Mouse (Mus musculus): ENCODE measurements around the gene Rad18. TPM values are rescaled to one million over a fixed set of nuclear protein-coding genes. Genes with fewer than 3 reads are reported as not detected.

Rad18 gene
- polyA plus RNA-seq, 1 experiment: 32.9 TPM

DNA sequence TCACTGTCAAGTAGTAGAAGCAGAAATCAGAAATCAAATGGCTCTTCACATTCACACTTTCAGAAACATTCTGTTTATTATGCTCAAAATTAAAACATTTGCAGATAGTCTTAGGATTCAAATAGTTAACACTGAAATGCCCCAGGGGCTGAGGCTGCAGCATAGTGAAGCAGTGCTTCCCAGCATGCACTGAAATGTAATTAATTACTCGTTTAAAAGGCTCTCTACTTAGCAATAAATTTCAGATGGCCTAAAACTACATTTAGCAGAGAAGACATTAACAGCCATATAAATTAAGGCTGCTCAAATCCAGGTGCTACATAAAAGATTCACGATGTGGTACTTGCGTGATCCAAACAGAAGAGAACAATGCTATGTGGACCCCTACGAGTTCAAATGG lies 87.5 kb downstream of the Rad18 start:
- no peak overlapping the region for H3K27ac ChIP-seq (ENCODE audit: insufficient read depth, low read length)
- TF ChIP-seq CTCF (IDR thresholded peaks at IDR 0.05; ENCODE audit: borderline replicate concordance, insufficient read depth, low read length) (no peak), POLR2A (IDR thresholded peaks at IDR 0.05; ENCODE audit: low read depth, low read length) (no peak)
- no peak overlapping the region for H3K4me3 ChIP-seq (ENCODE audit: insufficient read depth, low read length)
- no peaks in the 10 kb centered on the region for H3K4me1 ChIP-seq (ENCODE audit: control insufficient read depth, insufficient read depth, low read length)

DNA sequence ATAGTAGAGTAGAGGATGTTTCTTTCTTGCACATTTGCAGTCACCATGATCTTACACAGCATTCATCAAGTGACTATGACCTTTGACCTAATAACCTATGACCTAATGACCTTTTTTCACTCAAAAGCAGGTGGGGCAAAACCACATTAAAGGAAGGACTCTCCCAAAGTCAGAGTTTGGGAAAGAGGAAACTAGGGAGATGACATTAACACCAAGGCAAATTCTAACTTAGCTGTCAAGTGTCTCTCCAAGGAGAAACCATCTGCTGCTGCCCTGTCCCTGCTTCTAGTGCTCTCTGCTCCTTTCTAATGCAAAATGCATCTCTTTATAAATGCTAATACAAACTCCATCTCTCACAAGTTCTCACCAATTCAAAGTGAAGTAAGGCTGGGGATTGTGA lies 92.6 kb downstream of the Rad18 start:
- TF ChIP-seq POLR2A (IDR thresholded peaks at IDR 0.05; ENCODE audit: low read depth, low read length) (no peak), CTCF (IDR thresholded peaks at IDR 0.05; ENCODE audit: borderline replicate concordance, insufficient read depth, low read length) (no peak)
- no peak overlapping the region for H3K4me3 ChIP-seq (ENCODE audit: insufficient read depth, low read length)

DNA sequence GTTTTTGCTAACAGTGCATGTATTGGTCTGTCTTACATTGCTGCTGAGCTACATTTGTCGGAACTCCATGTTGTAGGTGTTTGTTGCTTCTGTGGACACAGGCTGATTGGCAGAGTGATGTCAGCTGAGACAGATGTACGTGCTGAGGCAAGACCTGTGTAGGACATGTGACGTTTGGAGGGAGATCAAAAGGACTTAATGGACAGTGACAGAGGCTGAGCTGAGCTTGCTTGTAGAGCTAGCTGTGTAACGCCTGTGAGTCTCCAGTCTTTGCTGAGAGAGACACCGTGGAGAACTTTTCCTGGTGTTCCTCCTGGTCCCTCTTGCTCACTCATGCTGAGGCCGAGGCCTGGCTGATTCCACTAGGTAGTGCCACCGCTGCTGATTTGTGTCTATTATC lies 101.5 kb downstream of the Rad18 start:
- H3K27ac ChIP-seq (ENCODE audit: insufficient read depth, low read length): no peak overlapping the region
- no peak overlapping the region for H3K4me3 ChIP-seq (ENCODE audit: insufficient read depth, low read length)
- no peak for TF ChIP-seq CTCF (IDR thresholded peaks at IDR 0.05; ENCODE audit: borderline replicate concordance, insufficient read depth, low read length)
- H3K4me1 ChIP-seq (ENCODE audit: control insufficient read depth, insufficient read depth, low read length): no peaks in the 10 kb centered on the region

More for the DNA sequence above, 92.6 kb downstream of the Rad18 start:
- Histone ChIP-seq H3K4me1 (ENCODE audit: control insufficient read depth, insufficient read depth, low read length) (no peaks in the 10 kb centered on the region), H3K27ac (ENCODE audit: insufficient read depth, low read length) (no peak overlapping the region)

DNA sequence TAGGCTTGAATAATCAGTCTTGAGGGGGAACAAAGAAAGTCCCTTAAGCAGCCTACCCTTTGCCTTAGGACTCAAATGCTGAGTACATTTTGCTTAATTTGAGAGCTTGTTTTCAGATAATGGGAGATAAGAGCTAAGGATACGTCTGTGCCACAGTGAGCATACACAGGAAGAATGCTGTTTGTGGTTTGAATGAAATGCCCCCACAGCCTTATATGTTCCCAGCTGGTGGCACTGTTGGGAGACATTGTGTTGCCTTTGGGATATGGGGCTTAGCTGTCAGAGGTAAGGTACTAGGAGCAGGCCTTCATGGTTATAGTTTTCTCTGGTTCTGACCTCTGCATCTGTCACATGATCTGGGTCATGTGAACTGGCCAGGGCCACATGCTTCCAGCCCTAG lies 108.6 kb downstream of the Rad18 start:
- Histone ChIP-seq H3K4me3 (ENCODE audit: insufficient read depth, low read length) (no peak overlapping the region), H3K4me1 (ENCODE audit: control insufficient read depth, insufficient read depth, low read length) (no peaks in the 10 kb centered on the region), H3K27ac (ENCODE audit: insufficient read depth, low read length) (no peak overlapping the region)
- no peak for TF ChIP-seq CTCF (IDR thresholded peaks at IDR 0.05; ENCODE audit: borderline replicate concordance, insufficient read depth, low read length)
- TF ChIP-seq POLR2A (IDR thresholded peaks at IDR 0.05; ENCODE audit: low read depth, low read length): no peak

DNA sequence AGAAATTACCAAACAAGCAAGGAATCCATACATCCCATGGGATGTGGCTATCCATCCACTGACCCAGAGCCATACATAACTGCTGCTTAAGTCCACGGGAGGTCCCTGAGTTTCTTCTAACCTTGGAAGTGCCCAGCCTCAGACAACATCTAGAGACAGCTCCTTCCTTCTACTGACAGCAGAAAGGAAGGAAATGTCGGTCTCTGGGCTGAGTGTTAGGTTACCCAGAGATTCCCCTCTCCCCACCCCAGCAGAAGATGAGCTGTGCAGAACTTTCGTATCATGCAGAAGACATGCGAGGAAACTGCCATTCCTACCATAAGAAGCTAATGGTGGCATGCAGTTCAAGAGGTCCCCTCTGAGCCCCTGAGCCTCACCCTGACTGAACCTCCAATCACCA lies 109.5 kb downstream of the Rad18 start:
- H3K4me3 ChIP-seq (ENCODE audit: insufficient read depth, low read length): no peak overlapping the region
- H3K4me1 ChIP-seq (ENCODE audit: control insufficient read depth, insufficient read depth, low read length): no peaks in the 10 kb centered on the region
- TF ChIP-seq CTCF (IDR thresholded peaks at IDR 0.05; ENCODE audit: borderline replicate concordance, insufficient read depth, low read length): no peak
- TF ChIP-seq POLR2A (IDR thresholded peaks at IDR 0.05; ENCODE audit: low read depth, low read length): no peak
- no peak overlapping the region for H3K27ac ChIP-seq (ENCODE audit: insufficient read depth, low read length)

DNA sequence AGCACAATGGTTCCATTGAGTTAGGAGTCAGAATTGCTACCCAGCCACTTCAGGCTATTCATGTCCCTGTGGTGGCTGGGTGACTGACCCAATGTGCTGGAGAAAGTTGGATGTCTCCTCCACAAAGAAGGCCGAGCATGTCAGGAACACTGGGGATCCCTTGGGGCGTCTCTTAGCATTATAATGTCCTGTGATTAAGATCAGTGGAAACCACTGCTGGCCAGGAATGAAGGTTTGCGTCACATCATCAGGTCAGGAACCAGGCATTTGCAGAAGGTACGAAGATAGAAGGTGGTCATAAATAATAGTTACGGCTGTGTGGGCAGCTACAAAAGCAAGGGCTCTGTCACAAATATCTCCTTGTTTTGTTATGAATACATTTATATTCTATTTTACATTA lies 111.5 kb downstream of the Rad18 start:
- no peak overlapping the region for H3K4me3 ChIP-seq (ENCODE audit: insufficient read depth, low read length)
- no peak overlapping the region for H3K27ac ChIP-seq (ENCODE audit: insufficient read depth, low read length)

DNA sequence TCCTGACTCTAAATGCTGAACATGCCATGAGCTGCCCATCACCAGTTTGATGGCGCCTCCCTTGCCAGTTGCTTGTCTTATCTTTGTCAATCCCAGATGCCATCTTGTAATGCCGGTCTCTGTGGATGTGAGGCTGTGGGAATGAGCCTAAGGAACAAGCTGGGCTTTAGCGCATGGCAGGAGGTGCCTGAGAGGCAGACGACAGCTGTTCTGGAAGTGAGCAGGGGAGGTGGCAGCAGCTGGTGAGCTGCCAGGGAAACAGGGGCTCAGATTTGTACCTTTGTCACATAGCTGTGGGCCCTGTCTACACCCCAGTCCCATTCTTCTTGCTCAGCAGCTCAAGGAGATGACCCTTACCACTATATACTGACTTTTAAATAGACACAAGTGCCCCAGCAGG lies 114.5 kb downstream of the Rad18 start:
- no peak for TF ChIP-seq CTCF (IDR thresholded peaks at IDR 0.05; ENCODE audit: borderline replicate concordance, insufficient read depth, low read length)
- no peak for TF ChIP-seq POLR2A (IDR thresholded peaks at IDR 0.05; ENCODE audit: low read depth, low read length)
- H3K4me3 ChIP-seq (ENCODE audit: insufficient read depth, low read length): no peak overlapping the region
- no peak overlapping the region for H3K27ac ChIP-seq (ENCODE audit: insufficient read depth, low read length)
- no peaks in the 10 kb centered on the region for H3K4me1 ChIP-seq (ENCODE audit: control insufficient read depth, insufficient read depth, low read length)

More for the DNA sequence above, 111.5 kb downstream of the Rad18 start:
- TF ChIP-seq CTCF (IDR thresholded peaks at IDR 0.05; ENCODE audit: borderline replicate concordance, insufficient read depth, low read length) (no peak), POLR2A (IDR thresholded peaks at IDR 0.05; ENCODE audit: low read depth, low read length) (no peak)
- H3K4me1 ChIP-seq (ENCODE audit: control insufficient read depth, insufficient read depth, low read length): no peaks in the 10 kb centered on the region

DNA sequence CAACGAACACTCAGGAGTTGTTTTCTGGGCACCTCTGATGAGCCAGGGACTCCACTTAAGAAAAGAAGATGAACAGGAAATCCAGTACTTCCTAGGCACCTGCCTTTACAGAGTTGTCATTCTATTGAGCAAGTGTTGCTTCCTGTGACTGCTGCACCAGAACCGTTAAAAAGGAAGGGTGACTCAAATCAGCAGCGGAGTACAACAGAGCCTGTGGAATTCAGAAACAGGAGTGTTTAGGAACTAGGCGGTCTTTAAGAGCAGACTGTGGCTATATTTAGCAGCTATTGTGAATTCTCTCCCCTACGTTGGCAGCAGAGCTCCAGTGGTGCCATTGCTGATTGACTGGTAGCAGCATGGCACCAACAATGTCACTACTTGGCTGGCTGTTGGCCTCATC lies 119.3 kb downstream of the Rad18 start:
- TF ChIP-seq POLR2A (IDR thresholded peaks at IDR 0.05; ENCODE audit: low read depth, low read length): no peak
- TF ChIP-seq CTCF (IDR thresholded peaks at IDR 0.05; ENCODE audit: borderline replicate concordance, insufficient read depth, low read length): no peak
- H3K27ac ChIP-seq (ENCODE audit: insufficient read depth, low read length): no peak overlapping the region
- no peak overlapping the region for H3K4me3 ChIP-seq (ENCODE audit: insufficient read depth, low read length)
- H3K4me1 ChIP-seq (ENCODE audit: control insufficient read depth, insufficient read depth, low read length): no peaks in the 10 kb centered on the region

DNA sequence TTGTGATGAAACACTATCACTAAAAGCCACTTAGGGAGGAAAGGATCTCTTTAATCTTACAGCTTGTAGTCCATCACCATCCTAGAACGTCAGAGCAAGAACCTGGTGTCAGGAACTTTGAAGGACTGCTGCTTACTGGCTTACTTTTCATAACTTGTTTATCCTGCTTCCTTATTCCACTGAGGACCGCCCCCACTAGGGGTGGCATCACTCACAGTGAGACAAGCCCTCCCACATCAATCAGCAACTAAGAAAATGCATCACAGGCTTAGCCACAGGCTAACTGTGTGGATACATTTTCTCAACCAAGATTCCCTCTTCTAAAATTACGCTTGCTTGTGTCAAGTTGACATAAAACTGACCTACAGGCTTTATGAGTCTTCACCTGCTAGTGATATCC lies 121.9 kb downstream of the Rad18 start:
- no peak overlapping the region for H3K27ac ChIP-seq (ENCODE audit: insufficient read depth, low read length)
- H3K4me1 ChIP-seq (ENCODE audit: control insufficient read depth, insufficient read depth, low read length): no peaks in the 10 kb centered on the region
- no peak overlapping the region for H3K4me3 ChIP-seq (ENCODE audit: insufficient read depth, low read length)
- TF ChIP-seq POLR2A (IDR thresholded peaks at IDR 0.05; ENCODE audit: low read depth, low read length) (no peak), CTCF (IDR thresholded peaks at IDR 0.05; ENCODE audit: borderline replicate concordance, insufficient read depth, low read length) (no peak)

DNA sequence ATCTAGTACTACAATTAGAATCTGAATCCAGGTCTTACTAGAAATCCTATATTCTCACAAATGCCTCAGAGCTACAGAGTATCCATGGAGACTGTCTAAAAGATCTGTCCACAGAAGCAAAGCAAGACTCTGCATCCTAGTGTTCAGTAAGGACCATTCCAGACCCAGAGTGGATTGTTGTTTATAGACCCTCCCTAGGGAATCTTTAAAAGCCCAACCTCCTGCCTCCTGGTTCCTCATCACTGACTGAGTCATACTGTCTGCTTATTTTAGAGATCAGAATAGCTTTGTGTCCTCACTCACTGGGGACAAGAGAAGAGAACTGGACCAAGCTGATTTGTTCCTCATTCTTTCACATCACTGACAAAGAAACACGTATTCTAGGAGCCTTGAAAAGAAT lies 126.1 kb downstream of the Rad18 start:
- TF ChIP-seq CTCF (IDR thresholded peaks at IDR 0.05; ENCODE audit: borderline replicate concordance, insufficient read depth, low read length): no peak
- no peak for TF ChIP-seq POLR2A (IDR thresholded peaks at IDR 0.05; ENCODE audit: low read depth, low read length)
- Histone ChIP-seq H3K4me1 (ENCODE audit: control insufficient read depth, insufficient read depth, low read length) (no peaks in the 10 kb centered on the region), H3K4me3 (ENCODE audit: insufficient read depth, low read length) (no peak overlapping the region), H3K27ac (ENCODE audit: insufficient read depth, low read length) (no peak overlapping the region)

Other genes starting within 250 kb of the Rad18 start
- gene Cav3, start 237.2 kb downstream of the Rad18 start, polyA plus RNA-seq (2011; ENCODE audit: insufficient read length, low read depth, missing spikeins): 1.2 and 1.3 TPM in 2 replicates
- gene Oxtr, start 206.7 kb downstream of the Rad18 start, polyA plus RNA-seq (2011; ENCODE audit: insufficient read length, low read depth, missing spikeins): not detected in 2 replicates

All from embryonic fibroblast, embryonic 13.5 days (primary cell).